Mouse (Mus musculus) layer of hippocampus, postnatal 36 days (tissue): ENCODE results near the gene Zbtb45. TPM values are rescaled to one million over a fixed set of nuclear protein-coding genes. Genes with fewer than 3 reads are reported as not detected.

Source experiments
- total RNA-seq, 2 experiments: library from RNA; stranded (reverse); gene quantifications; 2 replicates each; pipeline ENCODE4 v1.2.3; 2021

Gene Zbtb45
- total RNA-seq, 2 experiments from 2014 or later: 33.6 to 37.8 TPM

Other genes starting within 250 kb of the Zbtb45 start
- 10 to 100 TPM; 23.2 to 25.2 TPM for gene Zscan18, start 206.4 kb downstream of the Zbtb45 start, total RNA-seq
- gene Zfp329, start 191.2 kb downstream of the Zbtb45 start, total RNA-seq: 10 to 100 TPM; 22.9 to 27.8 TPM
- gene Zfp110, start 175.3 kb downstream of the Zbtb45 start, total RNA-seq: 10 to 100 TPM; 13.6 to 14.7 TPM
- 1 to 10 TPM; 7.7 to 9.0 TPM for gene Zfp128, start 128.9 kb downstream of the Zbtb45 start, total RNA-seq
- gene Zscan22, start 112.2 kb downstream of the Zbtb45 start, total RNA-seq: 10 to 100 TPM; 17.0 to 20.7 TPM
- gene Rps5, start 87.7 kb downstream of the Zbtb45 start, total RNA-seq: 100 to 1,000 TPM; 399 to 414 TPM
- gene Rnf225, start 82.6 kb downstream of the Zbtb45 start, total RNA-seq: under 1 TPM; 0.85 to 0.88 TPM
- 10 to 100 TPM; 11.6 to 13.1 TPM for gene Zfp324, start 44.2 kb downstream of the Zbtb45 start, total RNA-seq
- 1 to 10 TPM; 8.6 to 9.3 TPM for gene Zfp446, start 32.2 kb downstream of the Zbtb45 start, total RNA-seq
- gene Slc27a5, start 11.8 kb downstream of the Zbtb45 start, total RNA-seq: under 1 TPM in 1 of 2 experiments, not detected in 1; 0.20 TPM
- 100 to 1,000 TPM; 235 to 241 TPM for gene Trim28, start 10.9 kb downstream of the Zbtb45 start, total RNA-seq
- 100 to 1,000 TPM; 137 to 146 TPM for gene Chmp2a, start 24.8 kb upstream of the Zbtb45 start, total RNA-seq
- 100 to 1,000 TPM; 193 TPM for gene Ube2m, start 28.2 kb upstream of the Zbtb45 start, total RNA-seq
- 10 to 100 TPM; 14.3 to 17.6 TPM for gene Mzf1, start 44.7 kb upstream of the Zbtb45 start, total RNA-seq
- gene Vmn1r85, start 85.1 kb upstream of the Zbtb45 start, total RNA-seq: not detected
- not detected for gene Vmn1r86, start 109.9 kb upstream of the Zbtb45 start, total RNA-seq
- not detected for gene Vmn1r87, start 130.1 kb upstream of the Zbtb45 start, total RNA-seq
- gene Vmn1r88, start 149.5 kb upstream of the Zbtb45 start, total RNA-seq: under 1 TPM; 0.13 to 0.17 TPM
- gene Vmn1r89, start 203.0 kb upstream of the Zbtb45 start, total RNA-seq: not detected